Mouse (Mus musculus): ENCODE measurements around the gene Eomes. TPM values are rescaled to one million over a fixed set of nuclear protein-coding genes. Genes with fewer than 3 reads are reported as not detected.
A peak's percentile ranks its signal among the peaks of the same experiment; 100 is the strongest.

The Eomes gene
- polyA plus RNA-seq (2014; fragmentation: Nextera tagmentation; extraction: Ambion mirVana) = 22.9 and 24.1 TPM in 2 replicates

GRCm38 (mm10) chr9:118477961-118478360, at the start of gene Eomes:
TSS of gene Eomes (plus strand) at chr9:118478212.
- H3K27me3 ChIP-seq (replicated peaks; ENCODE audit: control insufficient read depth, insufficient read depth, low read length) = peaks cover 62% of the 10 kb centered on the region
- ATAC-seq (peak; percentile 59), DNase-seq (ENCODE audit: low spot score) (peak; percentile 78)
- no peaks in the 10 kb centered on the region for H3K9me3 ChIP-seq (replicated peaks; ENCODE audit: control insufficient read depth, low read length)
- under 1% methylated on average over 9 of the region's 9 CpGs for WGBS
- H3K9ac ChIP-seq (ENCODE audit: low read length) = peak within 1 kb of the TSS; percentile 68
- H3K36me3 ChIP-seq (ENCODE audit: control insufficient read depth, insufficient read depth, low read length) = no peaks in the 10 kb centered on the region
- H3K4me3 ChIP-seq (ENCODE audit: low read depth, low read length) = peak within 1 kb of the TSS; percentile 47
- peaks cover 14% of the 10 kb centered on the region for H3K4me1 ChIP-seq (ENCODE audit: control insufficient read depth, insufficient read depth, low read length)
- peak within 1 kb of the TSS; percentile 76 for H3K27ac ChIP-seq (ENCODE audit: low read depth, low read length)
- peak within 1 kb of the TSS; percentile 60 for H3K4me2 ChIP-seq (ENCODE audit: low read length)

- Histone ChIP-seq H3K27me3 (replicated peaks; ENCODE audit: control insufficient read depth, insufficient read depth, low read length) (no peaks in the 10 kb centered on the region), H3K4me1 (ENCODE audit: control insufficient read depth, insufficient read depth, low read length) (no peaks in the 10 kb centered on the region), H3K9me3 (replicated peaks; ENCODE audit: control insufficient read depth, low read length) (no peaks in the 10 kb centered on the region), H3K36me3 (ENCODE audit: control insufficient read depth, insufficient read depth, low read length) (no peaks in the 10 kb centered on the region), H3K9ac (ENCODE audit: low read length) (no peak overlapping the region), H3K27ac (ENCODE audit: low read depth, low read length) (no peak overlapping the region), H3K4me3 (ENCODE audit: low read depth, low read length) (no peak overlapping the region), H3K4me2 (ENCODE audit: low read length) (no peak overlapping the region)
- DNase-seq (ENCODE audit: low spot score) (no peak), ATAC-seq (no peak)
- 19% methylated on average over 9 of the region's 9 CpGs for WGBS
Observed at GRCm38 (mm10) chr9:118444809-118445208, 33.2 kb upstream of the Eomes start.

- DNase-seq (ENCODE audit: low spot score) (no peak), ATAC-seq (no peak)
- H3K27ac ChIP-seq (ENCODE audit: low read depth, low read length) = no peak overlapping the region
- no peaks in the 10 kb centered on the region for H3K36me3 ChIP-seq (ENCODE audit: control insufficient read depth, insufficient read depth, low read length)
- WGBS = 88% methylated on average over 8 of the region's 8 CpGs
- no peaks in the 10 kb centered on the region for H3K9me3 ChIP-seq (replicated peaks; ENCODE audit: control insufficient read depth, low read length)
- no peak overlapping the region for H3K4me3 ChIP-seq (ENCODE audit: low read depth, low read length)
- no peak overlapping the region for H3K9ac ChIP-seq (ENCODE audit: low read length)
- H3K27me3 ChIP-seq (replicated peaks; ENCODE audit: control insufficient read depth, insufficient read depth, low read length) = no peaks in the 10 kb centered on the region
- H3K4me2 ChIP-seq (ENCODE audit: low read length) = no peak overlapping the region
- H3K4me1 ChIP-seq (ENCODE audit: control insufficient read depth, insufficient read depth, low read length) = no peaks in the 10 kb centered on the region
Observed at GRCm38 (mm10) chr9:118449336-118449735, 28.7 kb upstream of the Eomes start.

- no peak overlapping the region for H3K9ac ChIP-seq (ENCODE audit: low read length)
- ATAC-seq = no peak
- H3K4me2 ChIP-seq (ENCODE audit: low read length) = peak overlapping the region; percentile 21; the same call in 1 of the 2 replicates
- no peaks in the 10 kb centered on the region for H3K9me3 ChIP-seq (replicated peaks; ENCODE audit: control insufficient read depth, low read length)
- no peaks in the 10 kb centered on the region for H3K36me3 ChIP-seq (ENCODE audit: control insufficient read depth, insufficient read depth, low read length)
- no peak for DNase-seq (ENCODE audit: low spot score)
- H3K4me3 ChIP-seq (ENCODE audit: low read depth, low read length) = no peak overlapping the region
- no peaks in the 10 kb centered on the region for H3K4me1 ChIP-seq (ENCODE audit: control insufficient read depth, insufficient read depth, low read length)
- no peaks in the 10 kb centered on the region for H3K27me3 ChIP-seq (replicated peaks; ENCODE audit: control insufficient read depth, insufficient read depth, low read length)
- WGBS = 59% methylated on average over 9 of the region's 9 CpGs
- H3K27ac ChIP-seq (ENCODE audit: low read depth, low read length) = no peak overlapping the region
Observed at GRCm38 (mm10) chr9:118453427-118453826, 24.6 kb upstream of the Eomes start.

GRCm38 (mm10) chr9:118455188-118455845, 22.7 kb upstream of the Eomes start:
- no peak overlapping the region for H3K4me3 ChIP-seq (ENCODE audit: low read depth, low read length)
- no peaks in the 10 kb centered on the region for H3K4me1 ChIP-seq (ENCODE audit: control insufficient read depth, insufficient read depth, low read length)
- no peak overlapping the region for H3K4me2 ChIP-seq (ENCODE audit: low read length)
- 60% methylated on average over 9 of the region's 9 CpGs for WGBS
- no peaks in the 10 kb centered on the region for H3K9me3 ChIP-seq (replicated peaks; ENCODE audit: control insufficient read depth, low read length)
- DNase-seq (ENCODE audit: low spot score) (peak; percentile 89), ATAC-seq (peak; percentile 90)
- H3K27me3 ChIP-seq (replicated peaks; ENCODE audit: control insufficient read depth, insufficient read depth, low read length) = no peaks in the 10 kb centered on the region
- no peak overlapping the region for H3K27ac ChIP-seq (ENCODE audit: low read depth, low read length)
- no peak overlapping the region for H3K9ac ChIP-seq (ENCODE audit: low read length)
- no peaks in the 10 kb centered on the region for H3K36me3 ChIP-seq (ENCODE audit: control insufficient read depth, insufficient read depth, low read length)

- Histone ChIP-seq H3K27me3 (replicated peaks; ENCODE audit: control insufficient read depth, insufficient read depth, low read length) (no peaks in the 10 kb centered on the region), H3K9me3 (replicated peaks; ENCODE audit: control insufficient read depth, low read length) (no peaks in the 10 kb centered on the region), H3K4me1 (ENCODE audit: control insufficient read depth, insufficient read depth, low read length) (no peaks in the 10 kb centered on the region), H3K27ac (ENCODE audit: low read depth, low read length) (no peak overlapping the region), H3K9ac (ENCODE audit: low read length) (no peak overlapping the region), H3K4me3 (ENCODE audit: low read depth, low read length) (no peak overlapping the region), H3K4me2 (ENCODE audit: low read length) (no peak overlapping the region), H3K36me3 (ENCODE audit: control insufficient read depth, insufficient read depth, low read length) (no peaks in the 10 kb centered on the region)
- ATAC-seq = no peak
- no peak for DNase-seq (ENCODE audit: low spot score)
- WGBS = 48% methylated on average over 6 of the region's 6 CpGs
Observed at GRCm38 (mm10) chr9:118456405-118456804, 21.6 kb upstream of the Eomes start.

GRCm38 (mm10) chr9:118458039-118458438, 20.0 kb upstream of the Eomes start:
- ATAC-seq = no peak
- H3K36me3 ChIP-seq (ENCODE audit: control insufficient read depth, insufficient read depth, low read length) = no peaks in the 10 kb centered on the region
- no peaks in the 10 kb centered on the region for H3K9me3 ChIP-seq (replicated peaks; ENCODE audit: control insufficient read depth, low read length)
- H3K9ac ChIP-seq (ENCODE audit: low read length) = no peak overlapping the region
- H3K27me3 ChIP-seq (replicated peaks; ENCODE audit: control insufficient read depth, insufficient read depth, low read length) = no peaks in the 10 kb centered on the region
- no peak overlapping the region for H3K4me2 ChIP-seq (ENCODE audit: low read length)
- 35% methylated on average over 5 of the region's 5 CpGs for WGBS
- DNase-seq (ENCODE audit: low spot score) = no peak
- H3K4me1 ChIP-seq (ENCODE audit: control insufficient read depth, insufficient read depth, low read length) = no peaks in the 10 kb centered on the region
- no peak overlapping the region for H3K27ac ChIP-seq (ENCODE audit: low read depth, low read length)
- no peak overlapping the region for H3K4me3 ChIP-seq (ENCODE audit: low read depth, low read length)

GRCm38 (mm10) chr9:118464031-118464430, 14.0 kb upstream of the Eomes start:
- ATAC-seq (no peak), DNase-seq (ENCODE audit: low spot score) (no peak)

GRCm38 (mm10) chr9:118468301-118468700, 9.7 kb upstream of the Eomes start:
- Histone ChIP-seq H3K36me3 (ENCODE audit: control insufficient read depth, insufficient read depth, low read length) (no peaks in the 10 kb centered on the region), H3K9me3 (replicated peaks; ENCODE audit: control insufficient read depth, low read length) (no peaks in the 10 kb centered on the region), H3K9ac (ENCODE audit: low read length) (no peak overlapping the region), H3K4me1 (ENCODE audit: control insufficient read depth, insufficient read depth, low read length) (peaks cover 7% of the 10 kb centered on the region), H3K27ac (ENCODE audit: low read depth, low read length) (no peak overlapping the region), H3K27me3 (replicated peaks; ENCODE audit: control insufficient read depth, insufficient read depth, low read length) (peaks cover 38% of the 10 kb centered on the region), H3K4me2 (ENCODE audit: low read length) (peak overlapping the region; percentile 30), H3K4me3 (ENCODE audit: low read depth, low read length) (no peak overlapping the region)
- ATAC-seq (no peak), DNase-seq (ENCODE audit: low spot score) (no peak)
- 3% methylated on average over 14 of the region's 14 CpGs for WGBS

More at GRCm38 (mm10) chr9:118464031-118464430, 14.0 kb upstream of the Eomes start:
- Histone ChIP-seq H3K9me3 (replicated peaks; ENCODE audit: control insufficient read depth, low read length) (no peaks in the 10 kb centered on the region), H3K27me3 (replicated peaks; ENCODE audit: control insufficient read depth, insufficient read depth, low read length) (peaks cover 4% of the 10 kb centered on the region), H3K4me1 (ENCODE audit: control insufficient read depth, insufficient read depth, low read length) (peaks cover 7% of the 10 kb centered on the region), H3K4me3 (ENCODE audit: low read depth, low read length) (no peak overlapping the region), H3K9ac (ENCODE audit: low read length) (no peak overlapping the region), H3K36me3 (ENCODE audit: control insufficient read depth, insufficient read depth, low read length) (no peaks in the 10 kb centered on the region), H3K27ac (ENCODE audit: low read depth, low read length) (no peak overlapping the region), H3K4me2 (ENCODE audit: low read length) (no peak overlapping the region)
- WGBS = 57% methylated on average over 1 of the region's 1 CpGs
